Mouse (Mus musculus) C2C12 (cell line): ENCODE data around the gene Tmed2.

ENCODE experiments used
- CTCF ChIP-seq: IDR thresholded peaks from one replicate; pipeline ENCODE4 v1.5.1; 2011; ENCODE audit not compliant: control insufficient read depth, insufficient read depth, insufficient read length
- MAX ChIP-seq: IDR thresholded peaks from one replicate; pipeline ENCODE4 v1.6.1; 2011; ENCODE audit warnings: mild to moderate bottlenecking, control low read depth
- MYOD1 ChIP-seq: IDR thresholded peaks from one replicate; pipeline ENCODE4 v1.6.1; 2011; ENCODE audit warnings: low read depth; ENCODE audit not compliant: control insufficient read depth, insufficient read length
- MYOG ChIP-seq: IDR thresholded peaks from one replicate; pipeline ENCODE4 v1.6.1; 2011; ENCODE audit not compliant: control insufficient read depth, insufficient read length; ENCODE audit errors: extremely low read depth
- USF1 ChIP-seq: IDR thresholded peaks from one replicate; pipeline ENCODE4 v1.6.1; 2011; ENCODE audit warnings: low read depth, mild to moderate bottlenecking, control low read depth, moderate library complexity

DNA sequence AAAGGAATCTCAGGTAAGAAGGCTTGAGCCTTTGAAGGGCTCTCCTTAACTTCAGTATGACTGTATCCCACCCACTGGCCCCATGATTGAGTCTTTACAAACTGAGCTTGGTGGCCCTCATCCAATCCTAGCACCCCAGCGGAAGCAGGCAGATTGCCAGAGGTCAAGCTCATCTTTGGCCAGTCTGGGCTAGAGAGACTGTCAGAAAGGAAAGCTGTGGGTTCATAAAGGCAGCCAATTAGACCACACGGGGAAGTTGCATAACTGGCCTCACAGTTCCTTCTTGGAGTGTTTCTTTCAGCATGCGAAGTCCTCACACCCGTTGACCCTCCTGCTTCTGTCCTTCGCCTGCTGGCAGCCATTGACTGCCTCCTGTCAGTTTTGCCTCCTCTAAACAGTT, 42.0 kb downstream of the Tmed2 start:
- no peak for TF ChIP-seq CTCF
- no peak for TF ChIP-seq MYOG
- no peak for TF ChIP-seq USF1
- no peak for TF ChIP-seq MAX
- no peak for TF ChIP-seq MYOD1
